Mouse (Mus musculus) spleen, embryonic (tissue): ENCODE data around the gene Il3.
"Not testable (repeated sequence)": the region's sequence is repeated elsewhere in the genome, so short reads cannot be mapped to it uniquely, and the experiment has no call there.

ENCODE experiments used
- CTCF ChIA-PET: fragments of 350-600 bp; sonication (Branson Sonifier 250); formaldehyde crosslinking; loops from one replicate; lab custom pipeline; 2022; lab: Charles Lee

Il3 gene

GRCm38 (mm10) chr11:54267177-54267576, at the start of gene Il3:
TSS of gene Il3 (minus strand) at chr11:54267277.
- CTCF ChIA-PET, result no interaction called here

- CTCF ChIA-PET, result no interaction called here
Observed at GRCm38 (mm10) chr11:54315336-54315735, 48.3 kb upstream of the Il3 start.

GRCm38 (mm10) chr11:54314740-54315139, 47.7 kb upstream of the Il3 start:
- CTCF ChIA-PET, result no interaction called here

GRCm38 (mm10) chr11:54313391-54314360, 46.6 kb upstream of the Il3 start:
- CTCF ChIA-PET, result interaction anchor here (0.6 kb wide), 1 partner anchor 32 kb away, joined by 10 read pairs; no protein-coding TSS in a partner anchor

- CTCF ChIA-PET, result no interaction called here
Observed at GRCm38 (mm10) chr11:54312603-54313002, 45.5 kb upstream of the Il3 start.

- CTCF ChIA-PET, result no interaction called here
Observed at GRCm38 (mm10) chr11:54312021-54312420, 44.9 kb upstream of the Il3 start.

- CTCF ChIA-PET, result no interaction called here
Observed at GRCm38 (mm10) chr11:54310588-54310987, 43.5 kb upstream of the Il3 start.

GRCm38 (mm10) chr11:54307139-54307816, 40.2 kb upstream of the Il3 start:
- CTCF ChIA-PET, result interaction anchor here (0.5 kb wide), 1 partner anchor 47 kb away, joined by 8 read pairs; no protein-coding TSS in a partner anchor

- CTCF ChIA-PET, result interaction anchor here (0.6 to 0.7 kb wide), 3 partner anchors 25 to 811 kb away, joined by 3 to 9 read pairs (median 8); no protein-coding TSS in a partner anchor
Observed at GRCm38 (mm10) chr11:54305331-54305730, 38.3 kb upstream of the Il3 start.

- CTCF ChIA-PET, result interaction anchor here (0.5 to 0.6 kb wide), 2 partner anchors 374 to 810 kb away, joined by 3 read pairs; no protein-coding TSS in a partner anchor
Observed at GRCm38 (mm10) chr11:54304471-54304873, 37.4 kb upstream of the Il3 start.

GRCm38 (mm10) chr11:54303728-54304470, 36.8 kb upstream of the Il3 start, which contains the start of gene Acsl6:
TSS of gene Acsl6 (plus strand) at chr11:54303798.
- CTCF ChIA-PET, result interaction anchor here (0.5 kb wide), 1 partner anchor 374 kb away, joined by 3 read pairs; no protein-coding TSS in a partner anchor

- CTCF ChIA-PET, result no interaction called here
Observed at GRCm38 (mm10) chr11:54303076-54303727, 36.1 kb upstream of the Il3 start.

GRCm38 (mm10) chr11:54302606-54303005, 35.5 kb upstream of the Il3 start:
- CTCF ChIA-PET, result no interaction called here

- CTCF ChIA-PET, result no interaction called here
Observed at GRCm38 (mm10) chr11:54301994-54302393, 34.9 kb upstream of the Il3 start.

- CTCF ChIA-PET, result no interaction called here
Observed at GRCm38 (mm10) chr11:54298777-54299176, 31.7 kb upstream of the Il3 start.

- CTCF ChIA-PET, result not testable (repeated sequence)
Observed at GRCm38 (mm10) chr11:54297471-54297870, 30.4 kb upstream of the Il3 start.

GRCm38 (mm10) chr11:54296734-54297133, 29.7 kb upstream of the Il3 start:
- CTCF ChIA-PET, result no interaction called here

GRCm38 (mm10) chr11:54295971-54296370, 28.9 kb upstream of the Il3 start:
- CTCF ChIA-PET, result no interaction called here

- CTCF ChIA-PET, result no interaction called here
Observed at GRCm38 (mm10) chr11:54293980-54294807, 27.1 kb upstream of the Il3 start.

GRCm38 (mm10) chr11:54292163-54292562, 25.1 kb upstream of the Il3 start:
- CTCF ChIA-PET, result no interaction called here
